Mouse (Mus musculus): ENCODE data around the gene Slc25a47.

Slc25a47 gene

DNA sequence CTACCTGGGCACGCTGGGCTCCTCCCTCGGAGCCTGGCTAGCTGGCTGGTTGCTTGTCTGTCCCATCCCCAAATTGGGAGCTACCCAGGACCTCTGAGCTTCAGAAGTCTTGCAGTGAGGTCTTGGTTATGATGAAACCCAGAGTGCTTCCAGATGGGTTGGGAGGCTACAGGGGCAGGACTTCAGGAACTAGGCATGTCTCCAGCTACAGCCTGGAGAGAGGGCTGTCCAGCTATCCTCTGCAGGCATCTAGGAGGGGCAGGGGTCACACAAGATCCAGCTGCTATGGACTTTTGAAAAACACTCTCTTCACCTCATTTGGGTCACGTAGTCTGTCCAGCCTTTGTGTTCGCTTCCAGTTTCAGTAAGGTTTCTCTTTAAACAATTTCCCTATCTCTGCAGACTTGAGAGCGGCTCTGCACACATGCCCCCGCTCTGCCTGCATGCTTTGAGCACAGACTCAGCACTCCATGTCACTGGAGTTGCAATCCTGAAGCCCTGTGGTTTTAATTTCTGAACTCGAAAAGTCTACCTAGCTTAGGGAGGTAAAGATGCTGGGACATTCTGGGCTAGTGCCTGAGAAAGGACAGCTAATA, 21.8 kb downstream of the Slc25a47 start:
- in situ Hi-C loops (cut with MboI, MseI), result no loop called here

DNA sequence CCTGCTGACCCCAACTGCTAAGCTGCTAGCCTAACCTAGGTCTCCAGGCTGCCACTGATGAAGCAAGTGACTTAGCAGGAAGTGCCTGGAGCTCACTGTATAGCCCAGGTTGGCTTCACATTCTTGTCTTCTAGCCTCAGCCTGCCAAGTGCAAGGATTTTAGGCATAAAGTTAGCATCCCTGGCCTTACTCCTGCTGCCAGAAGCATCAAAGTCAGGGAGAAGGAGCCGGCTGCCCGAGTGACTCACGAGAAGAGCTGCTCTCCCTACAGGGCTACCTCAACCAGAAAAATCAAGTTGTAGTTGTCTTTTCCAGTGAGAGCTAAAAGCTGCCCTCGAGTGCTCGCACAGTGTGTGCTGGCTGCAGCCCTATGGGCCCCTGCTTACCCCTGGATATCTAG, 22.6 kb downstream of the Slc25a47 start:
- in situ Hi-C loops (cut with MboI, MseI), result no loop called here

DNA sequence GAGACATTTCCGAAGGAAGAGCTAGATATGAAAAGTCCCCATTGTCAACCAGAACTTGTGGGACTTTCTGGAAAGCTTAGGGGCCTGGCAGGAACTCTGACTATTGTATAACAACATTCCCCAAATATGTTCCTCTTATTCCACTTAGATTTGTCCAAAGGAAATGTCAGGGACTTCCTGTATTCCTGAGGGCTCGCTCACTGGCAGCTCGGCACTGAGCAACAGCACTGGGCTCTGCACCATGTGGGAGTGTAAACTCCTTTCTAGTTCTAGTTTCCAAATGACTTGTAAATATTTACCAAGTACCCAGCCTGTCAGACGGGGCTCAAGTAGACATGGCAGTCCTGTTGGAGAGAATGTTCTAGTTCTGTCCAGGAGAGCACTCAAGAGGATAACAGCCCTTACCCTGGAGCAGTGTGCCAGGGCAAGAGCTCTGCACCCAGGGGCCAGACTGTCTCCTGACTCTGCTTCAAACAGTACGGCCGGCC, 29.2 kb downstream of the Slc25a47 start:
- in situ Hi-C loops (cut with MboI, MseI), result no loop called here

DNA sequence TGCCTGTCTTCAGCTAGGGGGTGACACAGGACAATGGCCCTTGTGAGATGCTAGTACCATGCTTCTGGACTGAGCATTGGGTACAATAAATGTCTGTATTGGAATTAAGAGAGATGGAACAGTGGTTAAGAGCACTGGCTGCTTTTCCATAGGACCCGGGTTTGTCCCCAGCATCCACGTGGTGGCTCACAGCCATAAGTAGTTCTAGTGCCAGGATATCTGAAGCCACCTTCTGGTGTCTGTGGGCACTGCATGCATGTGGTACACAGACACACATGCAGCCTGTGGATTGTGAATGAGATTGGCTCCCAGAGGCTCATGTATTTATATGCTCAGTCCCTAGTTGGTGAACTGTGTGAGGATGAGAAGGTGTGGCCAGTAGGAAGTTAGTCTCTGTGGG, 33.7 kb downstream of the Slc25a47 start:
- in situ Hi-C loops (cut with MboI, MseI), result no loop called here

DNA sequence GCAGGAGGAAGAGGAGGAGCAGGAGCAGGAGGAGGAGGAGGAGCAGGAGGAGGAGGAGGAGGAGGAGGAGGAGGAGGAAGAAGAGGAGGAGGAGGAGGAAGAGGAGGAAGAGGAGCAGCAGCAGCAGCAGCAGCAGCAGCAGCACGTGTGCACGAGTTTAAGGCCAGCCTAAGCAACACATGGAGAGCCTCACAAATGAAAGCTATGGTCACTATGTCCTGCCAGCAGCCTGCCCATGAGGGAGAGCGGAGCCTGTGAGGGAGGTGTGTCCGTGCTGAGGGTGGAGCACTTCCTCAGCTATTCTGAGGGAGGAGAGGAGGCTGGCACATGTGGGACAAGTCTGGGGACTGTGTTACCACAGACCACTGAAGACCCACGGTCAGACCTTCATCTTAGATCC, 37.3 kb downstream of the Slc25a47 start:
- in situ Hi-C loops (cut with MboI, MseI), result no loop called here

DNA sequence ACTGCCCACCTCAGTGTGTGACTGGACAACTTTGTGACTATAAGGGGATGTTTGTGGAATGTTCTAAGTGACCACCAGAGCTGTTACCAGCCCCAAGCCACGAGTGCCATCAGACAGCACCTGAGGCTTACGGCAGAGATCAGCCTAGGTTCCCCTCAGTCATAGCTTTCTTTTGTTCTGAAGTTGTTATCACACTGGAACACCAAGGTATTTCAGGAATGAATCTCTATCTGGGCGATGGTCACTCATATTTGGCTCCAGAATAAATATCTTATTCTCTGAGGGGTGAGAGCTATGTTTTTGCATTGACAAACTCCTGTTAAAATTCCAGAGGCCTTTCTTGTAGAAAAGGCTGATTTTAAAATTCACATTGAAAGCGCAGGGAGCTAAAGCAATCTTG, 43.3 kb downstream of the Slc25a47 start:
- in situ Hi-C loops (cut with MboI, MseI), result no loop called here

DNA sequence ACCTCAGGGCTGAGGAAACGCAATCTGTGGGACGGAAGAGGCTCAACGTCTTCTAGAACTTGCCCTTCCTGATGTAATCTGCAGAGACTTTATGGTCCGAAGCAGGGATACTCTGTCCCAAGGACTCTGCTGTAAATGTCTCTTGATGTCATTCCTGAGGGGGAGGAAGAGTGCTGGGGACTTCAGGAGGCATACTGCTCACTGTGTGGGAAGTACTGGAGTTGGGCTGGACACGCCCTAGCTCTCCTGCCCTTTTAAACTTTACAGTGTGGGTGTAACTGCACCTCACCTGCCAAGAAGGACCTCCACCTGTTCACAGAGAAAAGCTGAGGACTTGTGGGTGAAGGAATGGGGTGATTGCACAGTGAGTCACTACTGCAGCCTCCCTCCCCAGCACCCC, 44.8 kb downstream of the Slc25a47 start:
- in situ Hi-C loops (cut with MboI, MseI), result loop anchor here in 1 of 2 experiments (10.0 kb wide), 1 partner anchor 1734 kb away; no protein-coding TSS in a partner anchor

DNA sequence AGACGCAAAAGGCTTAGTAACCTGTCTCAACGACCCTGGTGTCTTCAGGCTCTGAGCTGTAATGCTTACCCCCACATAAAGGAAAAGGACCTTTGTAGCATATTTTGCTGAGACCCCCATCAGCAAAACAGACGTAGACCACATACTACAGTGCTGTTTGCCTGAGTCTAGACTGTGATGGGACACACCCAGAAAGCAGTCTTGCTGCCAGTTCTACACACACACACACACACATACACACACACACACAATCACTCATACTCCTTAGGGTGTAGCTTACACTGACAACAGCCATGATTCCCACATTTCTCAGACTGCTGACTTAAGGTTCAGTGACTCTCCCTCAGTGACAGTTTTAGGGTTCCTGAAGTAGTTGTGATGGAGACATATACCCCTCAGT, 45.3 kb downstream of the Slc25a47 start:
- in situ Hi-C loops (cut with MboI, MseI), result loop anchor here in 1 of 2 experiments (10.0 kb wide), 1 partner anchor 1734 kb away; no protein-coding TSS in a partner anchor

DNA sequence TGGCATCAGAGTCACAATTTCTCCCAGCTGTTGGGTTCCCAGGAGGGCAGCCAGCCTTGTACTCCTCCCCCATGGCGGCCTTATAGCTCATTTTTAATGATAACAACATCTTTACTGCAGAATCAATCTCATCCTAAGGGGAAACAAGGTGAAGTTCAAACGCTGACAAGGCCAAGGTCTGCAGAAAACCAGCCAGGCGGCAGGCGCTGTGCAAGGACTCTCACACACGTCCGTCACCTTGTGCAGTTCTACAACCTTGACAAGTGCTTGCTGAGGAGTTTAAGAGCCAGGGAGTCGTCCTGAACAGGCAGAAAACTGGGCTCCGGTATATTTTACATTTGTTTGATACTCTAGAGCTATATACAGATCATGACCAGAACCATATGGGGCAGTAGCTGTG, 46.9 kb downstream of the Slc25a47 start:
- in situ Hi-C loops (cut with MboI, MseI), result loop anchor here in 1 of 2 experiments (10.0 kb wide), 1 partner anchor 1732 kb away; no protein-coding TSS in a partner anchor

DNA sequence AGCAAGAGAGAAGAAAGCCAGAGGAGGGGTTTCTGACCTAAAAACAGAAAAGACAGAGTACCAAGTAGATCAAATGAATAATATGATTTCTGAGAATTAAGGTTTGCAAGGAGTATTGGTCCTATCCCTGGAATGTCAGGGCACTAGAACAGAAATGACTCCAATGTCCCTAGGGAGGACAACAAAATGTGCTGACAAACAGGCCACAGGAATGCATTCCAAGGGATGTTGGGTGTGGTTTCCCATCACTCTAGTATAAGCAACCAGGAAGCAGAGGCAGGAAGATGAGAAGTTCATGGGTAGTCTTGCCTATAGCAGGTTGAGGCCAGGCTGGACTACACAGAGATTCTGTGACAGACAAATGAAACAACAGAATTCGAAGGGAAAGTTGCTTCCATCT, 50.1 kb downstream of the Slc25a47 start:
- in situ Hi-C loops (cut with MboI, MseI), result loop anchor here in 1 of 2 experiments (10.0 kb wide), 1 partner anchor 1729 kb away; no protein-coding TSS in a partner anchor

DNA sequence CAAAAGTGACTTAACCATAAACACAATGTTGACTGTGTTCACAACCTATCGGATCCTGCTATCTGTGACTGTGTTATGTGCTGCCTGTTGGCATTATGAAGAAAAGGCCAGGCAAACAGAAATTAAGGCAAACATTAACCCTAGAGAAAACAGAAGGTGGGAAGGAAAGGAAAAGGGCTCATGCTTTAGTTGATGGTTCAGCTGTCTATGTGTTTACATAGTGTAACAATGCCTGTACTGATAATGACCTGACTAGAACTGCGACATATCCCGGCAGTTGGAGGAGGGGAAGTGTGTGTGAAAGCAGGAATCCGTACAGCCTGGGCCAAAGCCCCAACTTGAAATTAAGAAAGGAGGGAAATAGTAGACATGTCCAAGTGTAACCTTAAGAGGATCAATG, 51.2 kb downstream of the Slc25a47 start:
- in situ Hi-C loops (cut with MboI, MseI), result loop anchor here in 1 of 2 experiments (10.0 kb wide), 1 partner anchor 1728 kb away; no protein-coding TSS in a partner anchor

DNA sequence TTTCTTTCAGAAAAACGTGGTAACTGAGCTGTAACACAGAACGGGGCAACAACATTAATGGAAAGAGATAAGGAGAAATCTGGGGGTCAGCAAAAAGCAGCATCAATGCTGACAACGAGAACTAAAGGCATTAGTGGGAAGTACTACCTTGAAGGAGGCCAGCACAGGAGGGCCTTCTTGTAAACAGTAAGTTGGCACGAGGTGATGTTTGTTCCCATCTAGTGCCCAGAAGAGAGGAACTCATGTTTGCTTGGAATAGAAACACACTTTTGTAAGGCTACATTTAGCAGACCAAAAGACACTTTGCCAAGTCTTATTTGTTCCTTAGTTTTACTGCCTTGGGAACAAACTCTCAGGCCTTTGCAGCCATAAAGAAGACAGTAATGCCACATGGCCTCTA, 52.8 kb downstream of the Slc25a47 start:
- in situ Hi-C loops (cut with MboI, MseI), result loop anchor here in 1 of 2 experiments (10.0 kb wide), 1 partner anchor 1726 kb away; no protein-coding TSS in a partner anchor

DNA sequence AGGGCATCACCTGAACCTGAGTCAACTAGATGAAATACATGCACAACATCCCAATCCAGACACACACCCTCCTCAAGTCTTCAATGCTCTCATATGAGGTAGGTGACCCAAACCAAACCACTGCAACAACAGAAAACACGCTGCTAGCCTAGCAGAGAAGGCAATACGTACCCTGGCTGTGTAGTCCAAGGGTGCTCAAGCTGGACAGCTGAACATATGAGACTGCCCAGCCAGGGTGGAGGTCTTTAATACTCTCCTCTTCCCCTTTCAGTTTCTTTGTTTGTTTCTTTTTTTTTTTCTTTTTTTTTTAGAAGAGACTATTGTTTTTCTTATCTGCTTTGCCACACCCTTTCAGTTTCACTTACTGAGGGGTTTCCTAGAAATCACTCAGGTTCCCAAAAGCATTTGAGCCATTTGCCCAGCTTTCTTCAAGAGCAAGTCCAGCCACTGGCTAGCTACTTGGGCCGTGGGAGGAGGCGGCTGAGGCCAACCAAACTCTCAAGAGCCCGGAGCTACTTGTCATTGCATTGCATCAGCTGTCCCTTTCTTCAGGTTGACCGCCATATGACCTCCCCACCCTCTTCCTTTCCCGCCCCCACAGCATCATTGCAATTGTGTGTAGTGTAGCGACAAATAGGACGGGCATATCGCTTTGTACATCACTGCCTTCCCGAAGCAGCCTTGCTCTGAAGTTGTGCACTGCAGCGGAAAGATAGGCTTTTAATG, 57.3 kb downstream of the Slc25a47 start, which contains the start of gene Wdr25:
Wdr25 (plus strand) TSS at position 643 of the 726 bp plus-strand sequence.
- in situ Hi-C loops (cut with MboI, MseI), result no loop called here

DNA sequence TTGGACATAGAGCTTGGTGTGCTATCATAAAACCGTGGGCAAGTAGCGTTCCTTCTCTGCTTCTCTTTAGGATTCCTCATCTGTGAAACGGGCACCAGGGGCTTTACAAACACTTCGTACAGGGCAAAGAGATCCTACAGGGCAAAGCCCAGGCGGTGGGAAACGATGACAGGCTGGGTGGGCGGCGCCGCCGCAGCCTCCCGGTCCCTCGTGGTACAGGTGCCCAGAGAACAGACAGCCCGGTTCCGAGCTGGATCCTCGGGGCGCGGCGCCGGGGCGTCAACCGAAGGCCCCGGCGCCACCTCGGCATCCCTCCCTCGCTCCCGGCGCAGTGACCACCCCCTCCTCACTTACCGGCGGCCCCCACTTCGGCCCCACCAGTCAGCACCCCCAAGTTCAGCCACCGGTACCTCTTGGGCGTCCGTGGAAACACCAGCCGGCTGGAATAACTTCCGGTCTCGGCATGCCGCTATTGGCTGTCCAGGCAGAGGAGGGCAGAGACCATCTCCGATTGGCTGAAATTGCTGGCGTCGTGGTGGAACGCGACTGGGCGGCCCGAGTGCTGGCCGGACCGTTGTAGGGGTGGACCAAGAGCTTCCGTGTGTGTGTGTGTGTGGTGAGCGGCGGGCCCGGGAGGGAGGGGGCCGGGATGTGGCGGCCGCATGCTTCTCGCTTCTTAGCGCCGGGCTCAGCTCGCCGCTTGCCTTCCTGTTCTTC, 58.0 kb downstream of the Slc25a47 start, which contains the start of gene Wars:
Wars (minus strand) TSS at position 460 of the 717 bp plus-strand sequence.
- in situ Hi-C loops (cut with MboI, MseI), result no loop called here

DNA sequence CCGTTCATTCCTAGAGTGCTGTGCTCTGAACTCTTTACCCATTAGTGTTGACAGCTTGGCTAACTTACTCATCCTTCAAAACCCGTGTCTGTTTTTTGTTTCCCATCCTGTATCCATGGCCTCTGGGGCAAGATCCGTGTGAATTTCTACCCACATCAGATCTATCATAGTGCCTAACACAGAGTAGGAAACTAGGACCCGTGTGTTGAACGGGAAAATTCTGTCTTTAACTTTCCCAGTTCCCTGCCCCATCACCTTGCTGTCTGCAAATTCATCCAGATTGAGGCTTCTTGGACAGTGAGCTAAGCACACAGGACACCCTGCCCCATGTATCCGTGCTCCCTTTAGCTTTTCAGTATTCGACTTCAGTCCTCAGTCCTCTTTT, 58.6 kb downstream of the Slc25a47 start:
- in situ Hi-C loops (cut with MboI, MseI), result no loop called here

DNA sequence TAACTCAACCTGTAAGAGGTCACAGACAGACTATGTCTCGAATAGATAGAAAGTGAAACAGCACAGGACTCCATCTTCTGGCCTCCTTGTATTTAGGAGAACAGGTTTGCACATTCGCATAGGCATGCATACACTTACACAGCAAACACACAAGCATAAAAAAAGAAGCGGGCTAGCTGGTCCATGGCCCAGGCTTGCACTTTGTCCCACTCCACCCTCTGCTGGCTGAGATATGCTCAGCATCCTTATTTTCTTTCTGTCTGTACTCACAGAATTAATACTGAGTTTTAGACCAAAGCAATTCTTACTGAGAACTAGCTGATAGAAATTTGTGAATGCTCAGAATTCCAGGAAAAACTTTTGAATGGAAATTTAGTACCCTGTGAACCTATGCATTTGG, 60.2 kb downstream of the Slc25a47 start:
- in situ Hi-C loops (cut with MboI, MseI), result no loop called here

DNA sequence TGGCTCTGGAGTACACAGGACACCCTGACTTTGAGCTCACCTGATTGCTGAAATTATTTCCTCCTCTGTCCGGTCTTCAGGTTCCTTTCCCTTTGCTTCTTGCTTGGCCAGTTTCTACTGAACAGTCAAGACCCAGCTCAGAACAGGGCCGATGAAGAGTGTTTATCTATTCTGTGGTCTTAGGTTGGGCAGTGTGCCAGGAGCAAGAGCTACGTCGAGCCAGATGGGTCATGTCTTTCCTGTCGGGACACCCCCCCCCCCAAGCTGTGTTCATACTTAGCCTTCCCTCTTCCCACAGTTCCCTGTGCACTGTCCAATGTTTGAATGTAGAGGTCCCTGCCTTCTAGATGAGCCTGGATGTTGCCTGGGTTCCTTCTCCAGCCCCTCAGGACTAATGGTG, 65.5 kb downstream of the Slc25a47 start:
- in situ Hi-C loops (cut with MboI, MseI), result loop anchor here in 1 of 2 experiments (10.0 kb wide), 1 partner anchor 413 kb away; no protein-coding TSS in a partner anchor

DNA sequence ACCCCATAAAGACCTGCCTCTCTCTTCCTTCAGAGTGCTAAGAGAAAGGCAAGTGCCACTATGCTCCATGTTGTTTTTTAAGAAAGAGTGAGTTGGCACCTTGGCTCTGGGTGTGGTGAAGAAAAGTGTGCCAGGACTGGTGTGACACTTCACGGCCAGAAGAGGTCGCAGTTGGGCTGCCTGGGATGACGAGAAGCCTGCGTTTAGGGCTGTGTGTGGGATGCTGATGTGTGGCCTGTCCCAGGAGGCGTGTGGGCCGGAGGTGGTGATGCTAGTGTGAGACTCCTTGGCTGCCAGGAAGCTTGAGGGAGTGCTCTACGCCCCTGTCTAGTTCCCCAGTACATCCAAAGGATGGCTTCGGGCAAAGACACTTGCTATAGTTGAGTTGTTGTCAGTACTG, 67.1 kb downstream of the Slc25a47 start:
- in situ Hi-C loops (cut with MboI, MseI), result loop anchor here in 1 of 2 experiments (10.0 kb wide), 1 partner anchor 412 kb away; no protein-coding TSS in a partner anchor

DNA sequence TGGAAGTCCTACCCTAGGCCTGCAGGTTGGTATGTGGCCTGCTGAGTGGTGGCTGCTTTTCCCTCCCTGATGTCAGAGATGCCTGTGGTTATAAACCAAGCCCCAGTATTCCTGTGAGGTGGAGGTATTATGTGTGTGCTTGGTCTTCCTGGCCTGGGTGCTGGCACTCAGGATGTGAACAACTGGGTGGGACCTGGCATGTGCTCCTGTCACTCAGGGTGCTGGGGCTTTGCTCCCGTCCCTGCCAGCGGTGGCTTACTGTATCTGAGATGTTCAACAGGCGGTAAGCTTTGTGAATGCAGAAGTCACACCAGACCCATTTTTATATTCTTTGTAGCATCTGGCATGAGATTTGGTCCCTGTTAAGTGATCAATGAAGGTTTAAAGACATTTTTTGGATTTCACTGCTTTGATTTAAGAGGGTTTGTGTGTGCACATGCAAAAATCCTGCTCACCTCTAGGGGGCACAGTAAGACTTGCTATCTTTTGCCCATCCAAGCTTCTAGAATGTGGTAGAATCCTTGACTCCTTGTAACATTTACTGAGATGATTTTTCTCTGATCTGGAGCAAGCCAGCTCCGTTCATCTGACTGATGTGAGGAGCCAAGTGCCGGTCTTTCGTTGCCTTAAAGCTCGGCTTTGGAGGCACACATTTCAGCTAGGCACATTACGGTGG, 67.9 kb downstream of the Slc25a47 start:
- in situ Hi-C loops (cut with MboI, MseI), result loop anchor here in 1 of 2 experiments (10.0 kb wide), 1 partner anchor 411 kb away; no protein-coding TSS in a partner anchor

DNA sequence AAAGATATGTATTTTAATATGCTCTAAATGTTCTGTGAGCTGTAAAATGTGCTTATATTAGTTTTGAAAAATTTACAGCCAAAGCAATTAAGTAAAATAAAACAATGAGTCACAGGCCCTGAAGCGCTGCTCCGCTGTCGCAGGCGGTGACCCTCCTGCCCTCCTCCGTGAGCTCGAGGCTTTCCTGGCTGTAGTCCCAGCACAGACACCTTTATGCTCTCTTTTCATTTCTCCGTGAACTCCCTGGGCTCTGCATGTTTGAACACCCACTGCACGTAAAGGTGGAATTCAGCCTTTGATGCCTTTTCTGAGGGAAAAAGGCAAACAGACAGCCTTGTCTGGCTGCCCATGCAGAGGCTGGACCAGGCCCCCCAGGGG, 68.4 kb downstream of the Slc25a47 start:
- in situ Hi-C loops (cut with MboI, MseI), result loop anchor here in 1 of 2 experiments (10.0 kb wide), 1 partner anchor 411 kb away; no protein-coding TSS in a partner anchor

Measured in T-helper 17 cell (primary cell).